Mouse (Mus musculus): Measurements from ENCODE around the gene Meis2. TPM values are rescaled to one million over a fixed set of nuclear protein-coding genes. Genes with fewer than 3 reads are reported as not detected.

The Meis2 gene
- polyA plus RNA-seq, 1 experiment from 2014 or later, result 117 TPM

- H3K9ac ChIP-seq (ENCODE audit: low read length), result no peak overlapping the region
- H3K36me3 ChIP-seq (ENCODE audit: control insufficient read depth, insufficient read depth, low read length), result no peaks in the 10 kb centered on the region
- H3K4me3 ChIP-seq (ENCODE audit: low read depth, low read length), result no peak overlapping the region
- H3K4me2 ChIP-seq (ENCODE audit: low read depth), result no peak overlapping the region
- DNase-seq (ENCODE audit: low spot score) (no peak), ATAC-seq (ENCODE audit: insufficient read depth, low FRiP score, low TSS enrichment) (no peak)
- peaks cover 9% of the 10 kb centered on the region for H3K4me1 ChIP-seq (ENCODE audit: control insufficient read depth, insufficient read depth, low read length)
- H3K27me3 ChIP-seq (ENCODE audit: control insufficient read depth, insufficient read depth, low read length), result no peaks in the 10 kb centered on the region
- no peak overlapping the region for H3K27ac ChIP-seq (ENCODE audit: low read depth, low read length)
- H3K9me3 ChIP-seq (ENCODE audit: control insufficient read depth, low read length), result no peaks in the 10 kb centered on the region
- WGBS, result 81% methylated on average over 7 of the region's 7 CpGs
These were observed 152.6 kb downstream of the Meis2 start for GRCm38 (mm10) chr2:115912948-115913529.

- ATAC-seq (ENCODE audit: insufficient read depth, low FRiP score, low TSS enrichment) (no peak), DNase-seq (ENCODE audit: low spot score) (no peak)
- no peaks in the 10 kb centered on the region for H3K9me3 ChIP-seq (ENCODE audit: control insufficient read depth, low read length)
- no peak overlapping the region for H3K27ac ChIP-seq (ENCODE audit: low read depth, low read length)
- H3K9ac ChIP-seq (ENCODE audit: low read length), result no peak overlapping the region
- H3K27me3 ChIP-seq (ENCODE audit: control insufficient read depth, insufficient read depth, low read length), result no peaks in the 10 kb centered on the region
- peaks cover 9% of the 10 kb centered on the region for H3K4me1 ChIP-seq (ENCODE audit: control insufficient read depth, insufficient read depth, low read length)
- WGBS, result 89% methylated on average over 17 of the region's 17 CpGs
- H3K4me3 ChIP-seq (ENCODE audit: low read depth, low read length), result no peak overlapping the region
- H3K4me2 ChIP-seq (ENCODE audit: low read depth), result no peak overlapping the region
- no peaks in the 10 kb centered on the region for H3K36me3 ChIP-seq (ENCODE audit: control insufficient read depth, insufficient read depth, low read length)
These were observed 153.6 kb downstream of the Meis2 start for GRCm38 (mm10) chr2:115911913-115912642.

GRCm38 (mm10) chr2:115910217-115910616, 155.4 kb downstream of the Meis2 start:
- Histone ChIP-seq H3K9ac (ENCODE audit: low read length) (no peak overlapping the region), H3K27ac (ENCODE audit: low read depth, low read length) (no peak overlapping the region), H3K36me3 (ENCODE audit: control insufficient read depth, insufficient read depth, low read length) (no peaks in the 10 kb centered on the region), H3K4me2 (ENCODE audit: low read depth) (no peak overlapping the region), H3K9me3 (ENCODE audit: control insufficient read depth, low read length) (no peaks in the 10 kb centered on the region), H3K4me3 (ENCODE audit: low read depth, low read length) (no peak overlapping the region), H3K4me1 (ENCODE audit: control insufficient read depth, insufficient read depth, low read length) (no peaks in the 10 kb centered on the region), H3K27me3 (ENCODE audit: control insufficient read depth, insufficient read depth, low read length) (no peaks in the 10 kb centered on the region)
- ATAC-seq (ENCODE audit: insufficient read depth, low FRiP score, low TSS enrichment), result no peak
- no peak for DNase-seq (ENCODE audit: low spot score)
- 89% methylated on average over 4 of the region's 4 CpGs for WGBS

DNA sequence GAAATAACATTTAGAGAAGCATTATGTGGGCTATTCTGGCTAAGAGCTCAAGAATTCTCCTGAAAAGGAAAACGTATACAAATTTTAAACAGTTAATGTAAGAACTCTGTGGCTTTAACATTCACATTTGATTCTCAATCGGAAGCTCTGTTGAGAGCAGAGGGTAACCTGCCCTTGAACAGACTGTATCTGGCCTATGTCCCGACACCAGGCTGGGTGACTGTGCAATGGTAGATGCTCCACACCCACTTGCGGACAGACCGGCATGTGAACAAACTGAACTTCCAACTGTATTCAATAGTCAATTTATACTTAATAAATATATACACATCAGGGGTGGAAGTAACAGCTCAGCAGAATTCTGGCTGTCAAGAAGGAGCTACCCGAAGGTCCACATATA, 164.6 kb downstream of the Meis2 start:
- H3K27ac ChIP-seq (ENCODE audit: low read depth, low read length), result no peak overlapping the region
- no peak overlapping the region for H3K4me2 ChIP-seq (ENCODE audit: low read depth)
- H3K4me3 ChIP-seq (ENCODE audit: low read depth, low read length), result no peak overlapping the region
- H3K27me3 ChIP-seq (ENCODE audit: control insufficient read depth, insufficient read depth, low read length), result no peaks in the 10 kb centered on the region
- peaks cover 24% of the 10 kb centered on the region for H3K4me1 ChIP-seq (ENCODE audit: control insufficient read depth, insufficient read depth, low read length)
- WGBS, result 93% methylated on average over 6 of the region's 6 CpGs
- H3K9me3 ChIP-seq (ENCODE audit: control insufficient read depth, low read length), result no peaks in the 10 kb centered on the region
- ATAC-seq (ENCODE audit: insufficient read depth, low FRiP score, low TSS enrichment), result no peak
- H3K36me3 ChIP-seq (ENCODE audit: control insufficient read depth, insufficient read depth, low read length), result no peaks in the 10 kb centered on the region
- no peak overlapping the region for H3K9ac ChIP-seq (ENCODE audit: low read length)
- DNase-seq (ENCODE audit: low spot score), result no peak

GRCm38 (mm10) chr2:115897559-115897958, 168.1 kb downstream of the Meis2 start:
- ATAC-seq (ENCODE audit: insufficient read depth, low FRiP score, low TSS enrichment) (peak; percentile 65), DNase-seq (ENCODE audit: low spot score) (no peak)
- H3K27ac ChIP-seq (ENCODE audit: low read depth, low read length), result peak overlapping the region; percentile 34; the same call in 1 of the 2 replicates
- WGBS, result 34% methylated on average over 5 of the region's 5 CpGs
- no peaks in the 10 kb centered on the region; the same call in 1 of the 2 replicates for H3K36me3 ChIP-seq (ENCODE audit: control insufficient read depth, insufficient read depth, low read length)
- no peak overlapping the region for H3K9ac ChIP-seq (ENCODE audit: low read length)
- peaks cover 34% of the 10 kb centered on the region for H3K4me1 ChIP-seq (ENCODE audit: control insufficient read depth, insufficient read depth, low read length)
- H3K27me3 ChIP-seq (ENCODE audit: control insufficient read depth, insufficient read depth, low read length), result no peaks in the 10 kb centered on the region
- no peak overlapping the region for H3K4me3 ChIP-seq (ENCODE audit: low read depth, low read length)
- no peak overlapping the region for H3K4me2 ChIP-seq (ENCODE audit: low read depth)
- no peaks in the 10 kb centered on the region for H3K9me3 ChIP-seq (ENCODE audit: control insufficient read depth, low read length)

- H3K9ac ChIP-seq (ENCODE audit: low read length), result no peak overlapping the region
- H3K9me3 ChIP-seq (ENCODE audit: control insufficient read depth, low read length), result no peaks in the 10 kb centered on the region
- no peak overlapping the region for H3K4me3 ChIP-seq (ENCODE audit: low read depth, low read length)
- H3K4me1 ChIP-seq (ENCODE audit: control insufficient read depth, insufficient read depth, low read length), result peaks cover 34% of the 10 kb centered on the region
- no peak overlapping the region for H3K4me2 ChIP-seq (ENCODE audit: low read depth)
- H3K27me3 ChIP-seq (ENCODE audit: control insufficient read depth, insufficient read depth, low read length), result no peaks in the 10 kb centered on the region
- WGBS, result 14% methylated on average over 2 of the region's 2 CpGs
- DNase-seq (ENCODE audit: low spot score), result no peak
- no peak overlapping the region for H3K27ac ChIP-seq (ENCODE audit: low read depth, low read length)
- no peaks in the 10 kb centered on the region; the same call in 1 of the 2 replicates for H3K36me3 ChIP-seq (ENCODE audit: control insufficient read depth, insufficient read depth, low read length)
- ATAC-seq (ENCODE audit: insufficient read depth, low FRiP score, low TSS enrichment), result no peak
These were observed 168.6 kb downstream of the Meis2 start for GRCm38 (mm10) chr2:115897001-115897400.

DNA sequence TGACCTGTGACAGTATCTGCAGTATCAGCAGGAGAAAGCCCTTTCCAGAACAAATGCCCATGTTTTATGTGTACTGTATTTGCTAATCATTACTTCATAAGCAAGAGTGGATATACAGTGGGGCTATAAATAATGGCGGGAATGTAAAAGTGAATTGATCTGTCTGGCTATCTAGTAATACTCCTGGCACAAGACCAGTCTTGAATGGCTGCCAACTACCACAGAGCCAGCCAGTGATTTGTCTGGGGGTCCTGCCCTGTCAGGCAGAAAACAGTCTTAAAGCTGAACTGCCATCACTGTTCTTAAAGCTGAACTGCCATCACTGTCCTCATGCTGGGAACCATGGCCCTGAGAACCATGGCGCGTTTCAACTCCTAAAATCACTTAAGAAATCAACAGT, 169.9 kb downstream of the Meis2 start:
- peak; percentile 35; the same call in 1 of the 2 replicates for ATAC-seq (ENCODE audit: insufficient read depth, low FRiP score, low TSS enrichment)
- Histone ChIP-seq H3K36me3 (ENCODE audit: control insufficient read depth, insufficient read depth, low read length) (no peaks in the 10 kb centered on the region; the same call in 1 of the 2 replicates), H3K27me3 (ENCODE audit: control insufficient read depth, insufficient read depth, low read length) (no peaks in the 10 kb centered on the region), H3K27ac (ENCODE audit: low read depth, low read length) (0 out of 2 replicates have a peak overlapping the region, but pooled peaks have one; percentile 14), H3K4me1 (ENCODE audit: control insufficient read depth, insufficient read depth, low read length) (peaks cover 34% of the 10 kb centered on the region), H3K9ac (ENCODE audit: low read length) (no peak overlapping the region), H3K4me2 (ENCODE audit: low read depth) (no peak overlapping the region), H3K9me3 (ENCODE audit: control insufficient read depth, low read length) (no peaks in the 10 kb centered on the region), H3K4me3 (ENCODE audit: low read depth, low read length) (no peak overlapping the region)
- no peak for DNase-seq (ENCODE audit: low spot score)
- WGBS, result 91% methylated on average over 3 of the region's 3 CpGs

GRCm38 (mm10) chr2:115895256-115895655, 170.4 kb downstream of the Meis2 start:
- H3K4me3 ChIP-seq (ENCODE audit: low read depth, low read length), result no peak overlapping the region
- no peaks in the 10 kb centered on the region; the same call in 1 of the 2 replicates for H3K36me3 ChIP-seq (ENCODE audit: control insufficient read depth, insufficient read depth, low read length)
- H3K27ac ChIP-seq (ENCODE audit: low read depth, low read length), result 0 out of 2 replicates have a peak overlapping the region, but pooled peaks have one; percentile 14
- no peaks in the 10 kb centered on the region for H3K27me3 ChIP-seq (ENCODE audit: control insufficient read depth, insufficient read depth, low read length)
- H3K4me2 ChIP-seq (ENCODE audit: low read depth), result no peak overlapping the region
- H3K9ac ChIP-seq (ENCODE audit: low read length), result no peak overlapping the region
- peaks cover 31% of the 10 kb centered on the region for H3K4me1 ChIP-seq (ENCODE audit: control insufficient read depth, insufficient read depth, low read length)
- no peak for ATAC-seq (ENCODE audit: insufficient read depth, low FRiP score, low TSS enrichment)
- H3K9me3 ChIP-seq (ENCODE audit: control insufficient read depth, low read length), result no peaks in the 10 kb centered on the region
- no peak for DNase-seq (ENCODE audit: low spot score)
- 54% methylated on average over 2 of the region's 2 CpGs for WGBS

- Histone ChIP-seq H3K27ac (ENCODE audit: low read depth, low read length) (no peak overlapping the region), H3K4me2 (ENCODE audit: low read depth) (no peak overlapping the region), H3K27me3 (ENCODE audit: control insufficient read depth, insufficient read depth, low read length) (no peaks in the 10 kb centered on the region), H3K36me3 (ENCODE audit: control insufficient read depth, insufficient read depth, low read length) (no peaks in the 10 kb centered on the region; the same call in 1 of the 2 replicates), H3K4me1 (ENCODE audit: control insufficient read depth, insufficient read depth, low read length) (peaks cover 27% of the 10 kb centered on the region; the same call in 1 of the 2 replicates), H3K9me3 (ENCODE audit: control insufficient read depth, low read length) (no peaks in the 10 kb centered on the region), H3K9ac (ENCODE audit: low read length) (no peak overlapping the region), H3K4me3 (ENCODE audit: low read depth, low read length) (no peak overlapping the region)
- WGBS, result 81% methylated on average over 6 of the region's 6 CpGs
- ATAC-seq (ENCODE audit: insufficient read depth, low FRiP score, low TSS enrichment), result no peak
- no peak for DNase-seq (ENCODE audit: low spot score)
These were observed 172.5 kb downstream of the Meis2 start for GRCm38 (mm10) chr2:115893113-115893512.
